Mouse (Mus musculus) hindbrain, embryonic 10.5 days (tissue): ENCODE results near the gene Csf2ra. TPM values are rescaled to one million over a fixed set of nuclear protein-coding genes. Genes with fewer than 3 reads are reported as not detected.
A peak's percentile ranks its signal among the peaks of the same experiment; 100 is the strongest.
"Not testable (repeated sequence)": the region's sequence is repeated elsewhere in the genome, so short reads cannot be mapped to it uniquely, and the experiment has no call there.

Experiments used
- DNase-seq: peaks from one replicate; pipeline ENCODE4 v3.0.0-alpha.2; 2017; ENCODE audit warnings: low spot score
- H3K27ac ChIP-seq: fragments of 300-500 bp; sonication (generic); 2 replicates; pipeline ENCODE4 v1.5.1; 2016; ENCODE audit warnings: mild to moderate bottlenecking, moderate library complexity
- H3K27me3 ChIP-seq: fragments of 300-500 bp; sonication (generic); 2 replicates; pipeline ENCODE4 v1.6.1; 2016; ENCODE audit warnings: mild to moderate bottlenecking; ENCODE audit not compliant: poor library complexity, insufficient read depth, severe bottlenecking
- H3K36me3 ChIP-seq: fragments of 300-500 bp; sonication (generic); 2 replicates; pipeline ENCODE4 v1.6.1; 2016; ENCODE audit warnings: mild to moderate bottlenecking, moderate library complexity
- H3K4me1 ChIP-seq: fragments of 300-500 bp; sonication (generic); replicated peaks from 2 replicates; pipeline ENCODE4 v1.6.1; 2016; ENCODE audit warnings: mild to moderate bottlenecking
- H3K4me3 ChIP-seq: fragments of 300-500 bp; sonication (generic); 2 replicates; pipeline ENCODE4 v1.5.1; 2016; ENCODE audit warnings: mild to moderate bottlenecking, moderate library complexity
- H3K9me3 ChIP-seq: fragments of 300-500 bp; sonication (generic); 2 replicates; pipeline ENCODE4 v1.6.1; 2016; ENCODE audit warnings: mild to moderate bottlenecking, moderate library complexity
- WGBS: fragments of 180-500 bp; shearing (Covaris S2); methylation state at CpG from one replicate; pipeline ENCODE4 v1.1.7; 2016; 5-methylcytosine and 5-hydroxymethylcytosine counted together
- polyA plus RNA-seq: library from polyadenylated mRNA; unstranded; fragments of >200 nt; fragmentation: Nextera tagmentation; extraction: Ambion mirVana; gene quantifications from 2 replicates; pipeline ENCODE4 v1.2.1, GENCODE M21; 2016

The Csf2ra gene
- polyA plus RNA-seq, 1 experiment from 2014 or later: 21.4 TPM

DNA sequence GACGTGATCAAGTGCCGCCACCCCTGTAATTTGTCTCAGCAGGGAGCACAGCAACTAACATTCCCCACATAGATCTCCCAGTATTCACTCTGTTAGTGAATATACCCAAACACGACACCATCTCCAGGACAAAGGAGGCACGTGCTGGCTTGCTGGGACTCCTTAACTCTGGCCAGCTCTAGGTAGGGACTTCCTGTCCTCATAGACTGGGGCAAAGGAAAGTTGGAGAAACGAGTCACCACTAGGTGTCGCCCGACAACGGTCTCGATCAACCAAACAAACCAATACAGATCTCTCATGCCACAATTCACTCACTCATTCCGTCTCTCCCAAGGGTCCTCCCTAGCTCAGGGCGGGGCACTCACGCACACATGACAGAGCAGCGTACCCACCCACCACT, 28.9 kb downstream of the Csf2ra start:
- Histone ChIP-seq H3K27me3 (no peaks in the 10 kb centered on the region), H3K36me3 (no peaks in the 10 kb centered on the region), H3K9me3 (0 out of 2 replicates have a peak, but pooled peaks cover 4% of the 10 kb centered on the region), H3K4me1 (no peaks in the 10 kb centered on the region), H3K27ac (no peak overlapping the region), H3K4me3 (no peak overlapping the region)
- DNase-seq: peak; percentile 93
- WGBS: 15% methylated on average over 13 of the region's 13 CpGs

DNA sequence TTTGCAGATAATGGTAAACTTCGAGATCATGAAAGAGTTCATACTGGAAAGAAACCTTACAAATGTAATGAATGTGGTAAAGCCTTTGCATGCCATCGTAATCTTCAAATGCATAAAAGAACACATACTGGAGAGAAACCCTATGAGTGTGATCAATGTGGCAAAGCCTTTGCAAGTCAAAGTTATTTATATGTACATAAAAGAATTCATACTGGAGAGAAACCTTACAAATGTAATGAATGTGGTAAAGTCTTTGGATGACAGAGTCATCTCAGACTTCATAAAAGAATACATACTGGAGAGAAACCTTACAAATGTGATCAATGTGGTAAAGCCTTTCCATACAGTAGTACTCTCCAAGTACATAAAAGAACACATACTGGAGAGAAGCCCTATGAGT, 44.6 kb downstream of the Csf2ra start, which contains the start of gene Gm6020:
Gene Gm6020, plus strand, starts transcription at position 301 of the 400 bp plus-strand sequence.
- not testable (repeated sequence) for H3K27me3 ChIP-seq, H3K4me1 ChIP-seq, H3K36me3 ChIP-seq, H3K27ac ChIP-seq, H3K4me3 ChIP-seq, DNase-seq
- 86% methylated on average over 2 of the region's 2 CpGs for WGBS
- H3K9me3 ChIP-seq: peaks cover 47% of the 10 kb centered on the region

DNA sequence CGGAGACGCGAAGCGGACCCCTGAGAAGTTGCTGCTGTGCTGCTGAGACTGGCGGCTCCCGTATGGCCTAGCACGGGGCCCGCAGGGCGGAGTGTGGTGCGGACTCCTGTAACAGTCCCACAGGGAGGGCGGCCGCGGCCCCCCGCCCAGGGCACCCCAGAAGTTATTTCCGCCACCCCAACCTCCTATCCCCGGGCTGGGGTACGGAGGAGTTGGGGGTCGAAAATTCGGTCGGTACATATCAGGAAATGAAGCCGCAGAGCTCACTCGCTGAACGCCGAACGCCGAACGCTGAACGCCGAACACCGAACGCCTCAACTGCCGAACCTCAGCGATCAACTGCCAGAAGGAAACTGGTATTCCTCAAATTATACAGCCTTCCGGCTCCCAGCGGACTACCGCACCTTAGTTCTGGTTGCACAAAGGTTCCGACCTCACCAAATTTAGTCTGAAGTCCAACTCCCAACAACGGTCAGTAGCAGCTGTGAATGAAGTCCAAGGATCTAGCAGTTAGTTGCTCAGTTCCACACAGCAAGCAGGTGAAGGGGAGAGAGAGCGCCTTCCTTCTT, 52.4 kb downstream of the Csf2ra start, which contains the start of gene Gm7102:
Gene Gm7102, minus strand, starts transcription at position 554 of the 569 bp plus-strand sequence.
- Histone ChIP-seq H3K36me3 (no peaks in the 10 kb centered on the region), H3K9me3 (peaks cover 19% of the 10 kb centered on the region; the same call in 1 of the 2 replicates), H3K4me3 (peak within 1 kb of the TSS; percentile 46), H3K4me1 (no peaks in the 10 kb centered on the region), H3K27ac (no peak within 1 kb of the TSS), H3K27me3 (peaks cover 3% of the 10 kb centered on the region)
- WGBS: 25% methylated on average over 39 of the region's 39 CpGs
- DNase-seq: peak; percentile 17

Other genes starting within 250 kb of the Csf2ra start
- gene Zfp950, start 87.6 kb downstream of the Csf2ra start, polyA plus RNA-seq: 18.6 and 21.6 TPM in 2 replicates
- not detected in 2 replicates for gene Gm7102, start 52.1 kb downstream of the Csf2ra start, polyA plus RNA-seq
- not detected in 2 replicates for gene Gm6020, start 44.5 kb downstream of the Csf2ra start, polyA plus RNA-seq
- gene Gm21060, start 68.6 kb upstream of the Csf2ra start, polyA plus RNA-seq: not detected in 2 replicates